Mouse (Mus musculus) forebrain, embryonic 11.5 days (tissue): ENCODE results near the gene Gm10447. TPM values are rescaled to one million over a fixed set of nuclear protein-coding genes. Genes with fewer than 3 reads are reported as not detected.

Experiments used
- ATAC-seq: fragments of 200-750 bp; cut with Nextera tagmentation; replicated peaks from 2 replicates; pipeline ENCODE4 v1.8.0; 2017; ENCODE audit warnings: moderate TSS enrichment; ENCODE audit not compliant: low FRiP score
- DNase-seq: peaks from one replicate; pipeline ENCODE4 v3.0.0-alpha.2; 2017; ENCODE audit warnings: low spot score
- H3K27ac ChIP-seq: fragments of 300-500 bp; sonication (generic); 2 replicates; pipeline ENCODE4 v1.5.1; 2014; ENCODE audit warnings: low read depth, low read length
- H3K27me3 ChIP-seq: fragments of 300-500 bp; sonication (generic); 2 replicates; pipeline ENCODE4 v1.6.1; 2014; ENCODE audit warnings: mild to moderate bottlenecking, low read length, mixed read lengths; ENCODE audit not compliant: control insufficient read depth, insufficient read depth
- H3K36me3 ChIP-seq: fragments of 300-500 bp; sonication (generic); 2 replicates; pipeline ENCODE4 v1.6.1; 2014; ENCODE audit warnings: mild to moderate bottlenecking, low read length, moderate library complexity, mixed read lengths; ENCODE audit not compliant: control insufficient read depth, insufficient read depth
- H3K4me1 ChIP-seq: fragments of 300-500 bp; sonication (generic); replicated peaks from 2 replicates; pipeline ENCODE4 v1.6.1; 2014; ENCODE audit warnings: low read length, mixed read lengths; ENCODE audit not compliant: control insufficient read depth, insufficient read depth
- H3K4me2 ChIP-seq: fragments of 300-500 bp; sonication (generic); 2 replicates; pipeline ENCODE4 v1.6.1; 2014; ENCODE audit warnings: low read depth, mild to moderate bottlenecking, low read length, moderate library complexity, mixed read lengths; ENCODE audit not compliant: severe bottlenecking
- H3K4me3 ChIP-seq: fragments of 300-500 bp; sonication (generic); 2 replicates; pipeline ENCODE4 v1.5.1; 2014; ENCODE audit warnings: low read depth, low read length
- H3K9ac ChIP-seq: fragments of 300-500 bp; sonication (generic); 2 replicates; pipeline ENCODE4 v1.6.1; 2014; ENCODE audit warnings: low read length
- H3K9me3 ChIP-seq: fragments of 300-500 bp; sonication (generic); 2 replicates; pipeline ENCODE4 v1.6.1; 2016; ENCODE audit warnings: low read length, mixed read lengths; ENCODE audit not compliant: control insufficient read depth
- WGBS: fragments of 180-500 bp; shearing (Covaris S2); extraction: QIAGEN DNeasy Blood & Tissue Kit; methylation state at CpG from one replicate; pipeline ENCODE4 v1.1.7; 2014; 5-methylcytosine and 5-hydroxymethylcytosine counted together
- polyA plus RNA-seq: library from polyadenylated mRNA; unstranded; fragments of >200 nt; fragmentation: Nextera tagmentation; extraction: Ambion mirVana; gene quantifications from 2 replicates; pipeline ENCODE4 v1.2.1, GENCODE M21; 2014

Gene Gm10447
- polyA plus RNA-seq = not detected in 2 replicates

DNA sequence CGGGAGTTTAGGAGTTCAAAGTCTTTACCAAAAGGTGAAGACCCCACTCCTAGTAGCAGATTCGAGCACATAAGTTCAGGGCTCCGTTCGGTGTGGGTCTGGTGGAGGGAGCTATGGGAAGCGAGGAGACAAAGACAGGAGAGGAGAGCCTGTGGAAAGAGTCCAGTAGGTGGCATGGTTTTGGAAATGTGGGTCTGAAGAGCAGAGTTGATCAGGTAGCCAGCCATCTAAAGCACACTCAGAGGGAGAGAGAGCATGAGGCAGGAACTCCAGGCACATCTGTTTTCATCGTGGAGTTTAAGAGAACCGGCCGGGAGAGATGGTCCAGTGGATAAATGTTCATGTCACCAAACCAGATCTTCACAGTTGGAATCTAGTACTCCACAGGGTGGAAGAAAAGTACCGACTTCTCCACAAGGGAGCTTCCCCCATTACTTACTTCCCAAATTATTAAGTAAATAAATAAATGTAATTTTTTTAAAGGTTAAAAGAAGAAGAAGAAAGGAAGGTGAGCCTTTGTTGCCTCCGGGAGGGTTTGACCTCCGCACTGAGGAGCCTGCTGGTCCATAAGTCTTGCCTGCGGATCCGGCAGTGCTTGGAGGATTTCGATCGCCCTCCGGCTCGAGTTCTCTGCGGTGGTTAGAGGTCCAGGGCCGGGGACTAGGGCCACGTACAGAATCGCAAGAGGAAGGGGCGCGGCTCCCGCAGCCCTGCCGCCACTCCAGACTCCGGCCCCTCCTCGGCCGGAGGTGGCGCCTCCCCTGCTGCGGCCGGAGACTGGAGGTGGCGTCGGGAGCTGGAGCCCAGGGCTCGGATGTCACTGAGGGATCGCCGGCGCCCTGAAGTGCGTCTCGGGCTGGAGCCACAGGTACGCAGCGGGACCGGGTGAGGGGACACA, at the start of gene Gm10447, which contains the start of gene Shroom1:
Gm10447 (minus strand) TSS at position 637 of the 898 bp plus-strand sequence.
Shroom1 (plus strand) TSS at position 732 of the 898 bp plus-strand sequence.
- 0 out of 2 replicates have a peak, but pooled peaks have one; percentile 36 for ATAC-seq
- H3K27ac ChIP-seq = no peak within 1 kb of the TSS

DNA sequence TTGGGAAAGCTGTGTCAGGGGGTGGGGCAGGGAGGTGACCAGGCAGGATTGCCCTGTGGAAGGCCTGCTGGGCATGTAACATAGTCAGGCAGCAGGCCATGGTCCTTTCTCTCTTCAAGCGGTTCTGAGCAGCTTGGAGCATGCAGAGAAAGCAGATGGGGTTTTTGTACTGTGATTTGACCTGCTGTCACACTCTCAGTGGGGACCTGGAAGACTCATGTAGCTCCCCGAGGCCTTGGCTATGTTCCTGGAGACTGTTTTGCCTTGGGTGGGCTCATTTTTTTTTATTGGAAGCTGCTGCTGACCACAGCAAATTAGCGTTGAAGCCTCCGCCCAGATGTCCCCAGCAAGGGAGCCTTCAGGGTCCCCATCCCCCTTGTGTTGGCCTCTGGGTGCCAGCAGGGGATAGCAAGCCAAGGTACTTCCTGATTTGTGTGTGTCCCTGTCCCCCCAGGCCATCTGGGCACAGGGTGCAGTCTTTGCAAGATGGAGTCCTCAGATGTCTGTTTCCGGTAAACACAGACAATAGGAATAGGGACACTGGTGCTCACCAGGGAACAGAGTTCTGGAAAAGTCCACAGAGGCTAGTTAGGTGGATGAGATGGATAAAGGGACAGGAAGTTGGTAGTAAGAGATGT, 48.2 kb upstream of the Gm10447 start:
- Histone ChIP-seq H3K27me3 (no peaks in the 10 kb centered on the region), H3K4me2 (no peak overlapping the region), H3K4me3 (no peak overlapping the region), H3K36me3 (no peaks in the 10 kb centered on the region), H3K4me1 (peaks cover 4% of the 10 kb centered on the region; the same call in 1 of the 2 replicates), H3K9me3 (no peaks in the 10 kb centered on the region), H3K9ac (no peak overlapping the region), H3K27ac (no peak overlapping the region)
- ATAC-seq = no peak
- DNase-seq = no peak
- 85% methylated on average over 5 of the region's 5 CpGs for WGBS

More for the DNA sequence above, at the start of gene Gm10447, which contains the start of gene Shroom1:
- H3K27me3 ChIP-seq = peaks cover 22% of the 10 kb centered on the region; the same call in 1 of the 2 replicates
- H3K4me2 ChIP-seq = peak within 1 kb of the TSS; percentile 82
- peak within 1 kb of the TSS; percentile 42 for H3K4me3 ChIP-seq
- H3K9ac ChIP-seq = peak within 1 kb of the TSS; percentile 60
- H3K9me3 ChIP-seq = no peaks in the 10 kb centered on the region
- WGBS = 4% methylated on average over 41 of the region's 42 CpGs
- no peaks in the 10 kb centered on the region for H3K36me3 ChIP-seq
- peak; percentile 71 for DNase-seq
- peaks cover 3% of the 10 kb centered on the region; the same call in 1 of the 2 replicates for H3K4me1 ChIP-seq

DNA sequence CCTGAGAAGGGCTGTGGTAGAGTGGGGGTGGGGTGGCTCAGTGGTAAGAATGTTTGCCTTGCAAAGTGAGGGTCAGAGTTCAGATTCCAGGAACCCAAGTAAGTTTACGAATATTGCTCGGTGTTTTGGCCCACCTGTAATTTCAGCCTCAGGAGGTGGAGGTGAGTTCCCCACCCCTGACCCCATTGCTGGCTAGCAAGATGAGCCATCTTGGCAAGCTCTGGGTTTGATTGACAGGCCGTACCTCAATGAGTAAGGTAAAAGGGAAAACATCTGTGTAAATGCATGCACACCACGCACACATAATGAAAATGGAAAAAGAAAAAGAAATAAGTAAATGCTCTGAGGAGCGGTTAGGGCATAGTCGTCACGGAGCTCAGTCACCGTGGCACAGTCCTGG, 47.5 kb upstream of the Gm10447 start:
- no peaks in the 10 kb centered on the region for H3K9me3 ChIP-seq
- no peaks in the 10 kb centered on the region for H3K36me3 ChIP-seq
- peaks cover 4% of the 10 kb centered on the region; the same call in 1 of the 2 replicates for H3K4me1 ChIP-seq
- no peaks in the 10 kb centered on the region for H3K27me3 ChIP-seq
- no peak overlapping the region for H3K27ac ChIP-seq
- no peak overlapping the region for H3K4me2 ChIP-seq
- ATAC-seq = no peak
- H3K9ac ChIP-seq = no peak overlapping the region
- no peak for DNase-seq
- WGBS = 93% methylated on average over 8 of the region's 8 CpGs
- H3K4me3 ChIP-seq = no peak overlapping the region

- Histone ChIP-seq H3K9ac (no peak overlapping the region), H3K4me3 (no peak overlapping the region), H3K9me3 (no peaks in the 10 kb centered on the region), H3K4me2 (no peak overlapping the region), H3K4me1 (peaks cover 4% of the 10 kb centered on the region; the same call in 1 of the 2 replicates), H3K27me3 (no peaks in the 10 kb centered on the region), H3K36me3 (no peaks in the 10 kb centered on the region), H3K27ac (no peak overlapping the region)
- WGBS = 86% methylated on average over 5 of the region's 5 CpGs
- ATAC-seq (no peak), DNase-seq (no peak)
These were observed 46.8 kb upstream of the Gm10447 start for GRCm38 (mm10) chr11:53503738-53504137.

GRCm38 (mm10) chr11:53502039-53502765, 45.3 kb upstream of the Gm10447 start:
- Histone ChIP-seq H3K4me1 (peaks cover 4% of the 10 kb centered on the region; the same call in 1 of the 2 replicates), H3K36me3 (no peaks in the 10 kb centered on the region), H3K27me3 (no peaks in the 10 kb centered on the region), H3K27ac (no peak overlapping the region), H3K9ac (no peak overlapping the region), H3K4me2 (no peak overlapping the region), H3K4me3 (no peak overlapping the region), H3K9me3 (no peaks in the 10 kb centered on the region)
- ATAC-seq (no peak), DNase-seq (no peak)
- WGBS = 83% methylated on average over 8 of the region's 8 CpGs

DNA sequence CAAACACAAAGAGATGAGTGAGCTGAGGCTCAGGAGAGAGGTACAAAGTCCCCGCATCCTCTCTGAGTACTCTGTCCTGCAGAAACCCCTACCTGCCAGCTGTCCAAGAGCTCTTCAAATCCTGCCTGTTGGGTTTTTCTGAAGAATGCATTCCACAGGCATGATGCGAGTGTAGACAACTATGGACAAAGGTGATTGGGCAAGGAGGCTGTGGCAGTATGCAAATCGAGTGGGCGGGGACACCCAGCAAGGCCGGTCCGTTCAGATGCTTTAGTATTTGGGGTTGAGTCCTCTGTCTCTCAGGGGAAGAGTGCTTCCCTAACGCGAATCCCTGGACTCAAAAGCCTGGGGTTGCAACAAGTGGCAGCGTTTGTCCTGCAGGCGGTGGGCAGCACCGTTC, 43.7 kb upstream of the Gm10447 start:
- Histone ChIP-seq H3K9me3 (no peaks in the 10 kb centered on the region), H3K9ac (no peak overlapping the region), H3K4me3 (no peak overlapping the region), H3K27me3 (no peaks in the 10 kb centered on the region), H3K36me3 (no peaks in the 10 kb centered on the region), H3K27ac (no peak overlapping the region), H3K4me2 (peak overlapping the region; percentile 34; the same call in 1 of the 2 replicates), H3K4me1 (peaks cover 4% of the 10 kb centered on the region; the same call in 1 of the 2 replicates)
- WGBS = 9% methylated on average over 11 of the region's 11 CpGs
- ATAC-seq (peak; percentile 46; the same call in 1 of the 2 replicates), DNase-seq (peak; percentile 61)

DNA sequence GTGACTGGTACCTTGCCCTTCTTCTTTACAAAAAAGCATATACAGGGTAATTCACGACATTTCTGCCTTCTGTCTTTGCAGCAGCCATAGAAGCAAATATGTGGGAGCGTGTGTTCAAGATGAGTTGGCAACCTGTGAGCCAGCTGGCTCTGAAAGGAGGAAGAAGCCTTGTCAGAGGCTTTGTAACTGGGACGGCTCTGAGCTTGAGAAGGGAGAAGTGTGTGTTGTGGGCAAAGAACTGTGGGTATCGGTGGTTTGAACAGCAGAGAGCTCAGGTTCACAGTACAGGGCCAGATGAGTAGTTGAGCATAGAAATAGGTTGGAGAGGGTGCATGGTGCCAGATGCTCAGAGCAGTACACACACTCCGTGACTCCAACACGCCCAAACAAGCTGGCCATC, 40.0 kb upstream of the Gm10447 start:
- Histone ChIP-seq H3K27me3 (no peaks in the 10 kb centered on the region), H3K4me3 (no peak overlapping the region), H3K4me2 (no peak overlapping the region), H3K4me1 (peaks cover 14% of the 10 kb centered on the region; the same call in 1 of the 2 replicates), H3K36me3 (no peaks in the 10 kb centered on the region), H3K9me3 (no peaks in the 10 kb centered on the region), H3K9ac (no peak overlapping the region), H3K27ac (no peak overlapping the region)
- WGBS = 84% methylated on average over 6 of the region's 6 CpGs
- ATAC-seq = no peak
- no peak for DNase-seq

GRCm38 (mm10) chr11:53495417-53495816, 38.5 kb upstream of the Gm10447 start:
- Histone ChIP-seq H3K9me3 (no peaks in the 10 kb centered on the region), H3K36me3 (no peaks in the 10 kb centered on the region), H3K9ac (no peak overlapping the region), H3K4me3 (no peak overlapping the region), H3K4me1 (peaks cover 12% of the 10 kb centered on the region; the same call in 1 of the 2 replicates), H3K27ac (peak overlapping the region; percentile 48), H3K4me2 (no peak overlapping the region), H3K27me3 (no peaks in the 10 kb centered on the region)
- DNase-seq = no peak
- 12% methylated on average over 6 of the region's 6 CpGs for WGBS
- no peak for ATAC-seq
